Mouse (Mus musculus) embryo, embryonic 10.5 days (tissue): ENCODE results near the gene Arhgef17.

Experiments used
- DNase-seq: peaks from one replicate; pipeline ENCODE4 v3.0.0-alpha.2; 2015; ENCODE audit warnings: low spot score

Gene Arhgef17

DNA sequence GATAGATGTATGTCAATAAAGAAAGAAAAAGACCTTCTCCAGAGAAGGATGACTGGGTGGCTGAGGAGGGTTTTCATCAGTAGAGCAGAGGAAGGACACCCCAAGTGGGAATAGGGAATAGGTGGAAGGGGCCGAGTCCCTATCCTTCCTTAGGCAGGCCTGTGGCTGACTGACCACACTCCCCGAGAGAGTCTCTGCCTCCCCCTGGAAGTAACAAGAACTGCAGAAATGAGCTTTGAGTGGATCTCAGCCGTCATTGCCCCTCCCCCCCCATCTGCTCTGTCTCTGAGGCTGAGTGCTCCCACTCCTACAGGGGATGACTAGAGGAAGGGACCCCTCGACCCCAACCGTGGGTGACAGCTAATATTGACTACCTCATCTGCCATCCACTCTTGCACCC lies 9.3 kb upstream of the Arhgef17 start:
- DNase-seq: no peak

DNA sequence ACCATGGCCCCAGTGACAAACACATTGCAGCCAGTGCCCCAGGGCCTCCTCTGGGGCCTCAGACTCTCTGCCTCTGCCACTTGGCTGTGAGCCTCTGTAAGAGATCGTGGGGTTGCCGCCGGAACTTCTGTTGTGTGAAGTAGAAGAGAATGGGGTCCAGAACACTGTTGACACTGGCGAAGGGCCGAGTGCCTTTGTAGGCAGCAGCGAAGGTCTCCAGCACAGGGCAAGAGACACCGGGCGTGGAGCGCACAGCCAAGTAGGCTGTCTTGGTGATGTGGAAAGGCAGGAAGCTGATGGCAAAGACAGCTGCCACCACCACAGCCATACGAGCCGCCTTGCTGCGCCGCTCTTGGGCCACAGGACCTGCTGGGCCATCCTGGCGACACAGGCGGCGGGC lies 6.2 kb upstream of the Arhgef17 start:
- DNase-seq: no peak

DNA sequence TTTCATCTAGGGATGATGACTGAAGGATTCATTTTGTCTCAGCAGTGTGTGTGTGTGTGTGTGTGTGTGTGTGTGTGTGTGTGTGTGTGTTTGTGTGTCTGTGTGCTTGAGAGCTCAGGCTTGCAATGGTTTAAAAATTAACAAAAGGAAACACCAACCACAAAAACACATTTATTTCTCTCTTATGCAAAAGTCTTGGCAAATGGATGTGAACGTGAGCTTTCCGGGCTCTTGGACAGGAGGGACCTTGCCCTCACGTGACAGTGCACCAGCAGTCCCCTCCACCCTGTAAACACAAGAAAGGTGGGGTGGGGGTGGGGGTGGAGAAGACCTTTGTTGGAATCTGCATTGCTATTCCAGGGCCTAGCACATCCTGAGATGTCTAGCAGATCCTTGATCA lies 5.6 kb upstream of the Arhgef17 start:
- no peak for DNase-seq

DNA sequence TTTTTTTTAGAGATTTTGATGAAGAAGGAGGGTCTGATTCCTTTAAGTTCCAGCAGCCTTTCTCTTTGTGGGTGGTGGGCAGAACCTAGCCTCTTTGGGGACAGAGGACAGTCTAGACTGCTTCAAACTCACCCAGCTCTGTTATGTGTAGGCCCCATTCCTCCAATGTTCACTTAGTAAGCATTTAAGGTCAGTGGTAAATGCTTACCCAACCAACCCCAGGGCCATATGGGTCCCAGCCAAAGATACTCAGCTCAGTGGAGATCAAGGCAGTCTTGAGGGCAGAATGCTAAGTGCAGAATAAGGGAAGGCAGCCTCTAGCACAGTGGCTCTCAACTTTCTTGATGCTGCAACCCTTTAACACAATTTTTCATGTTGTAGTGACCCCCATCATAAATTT lies 1.6 kb upstream of the Arhgef17 start:
- no peak for DNase-seq

DNA sequence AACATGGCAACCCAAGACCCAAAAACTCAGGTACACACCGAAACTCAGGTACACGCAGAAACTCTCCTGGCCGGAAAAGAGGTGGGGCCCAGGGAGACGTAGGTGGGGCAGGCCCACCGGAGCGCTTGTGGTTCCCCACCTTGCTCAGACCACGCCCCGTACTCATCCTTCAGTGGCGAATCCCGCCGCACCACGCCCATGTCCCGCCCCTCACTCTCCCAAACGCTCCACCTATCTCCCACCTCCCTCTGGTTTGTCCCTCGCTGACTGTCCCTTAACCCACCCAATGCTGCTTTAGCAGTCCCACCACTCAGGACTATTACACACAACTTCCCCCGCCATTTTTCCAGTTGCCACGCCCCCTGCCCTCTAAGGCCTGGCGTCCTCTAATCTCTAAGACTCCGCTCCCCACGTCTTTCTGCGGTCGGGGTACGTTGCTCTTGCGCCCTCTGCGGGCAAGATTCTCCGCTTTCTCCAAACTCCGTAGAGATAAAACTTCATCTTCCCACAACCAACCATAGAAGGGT lies 637 bp upstream of the Arhgef17 start:
- peak; percentile 98 for DNase-seq

DNA sequence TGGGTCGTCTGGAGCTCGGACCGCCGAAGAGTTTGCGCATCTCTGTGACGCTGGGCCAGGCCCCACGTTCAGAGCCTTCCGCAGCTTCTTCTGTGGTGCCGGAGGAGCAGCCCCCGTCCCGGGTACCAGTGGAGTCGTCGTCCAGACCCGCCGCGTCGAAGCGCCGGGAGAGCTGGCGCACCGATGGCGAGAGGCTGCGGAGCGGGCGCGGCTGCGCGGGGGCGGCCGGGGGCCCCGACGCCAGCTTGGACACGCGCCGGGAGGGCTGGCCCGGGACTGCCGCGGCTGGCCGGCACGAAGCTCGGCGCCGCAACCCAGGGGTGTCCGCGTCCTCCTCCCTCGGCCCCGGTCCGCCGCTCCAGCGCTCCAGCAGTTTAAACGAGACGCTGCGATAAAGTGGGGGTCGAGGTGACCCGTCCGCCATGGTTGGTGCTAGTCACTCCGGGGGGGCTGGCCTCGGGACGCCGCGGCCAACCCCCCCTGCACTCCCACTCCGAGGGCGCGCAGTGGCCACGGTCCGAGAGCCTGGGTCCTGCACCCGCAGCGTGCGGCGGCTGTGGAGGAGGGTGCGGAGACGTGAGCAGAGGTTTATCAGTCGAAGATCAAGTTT lies 486 bp downstream of the Arhgef17 start:
- DNase-seq: no peak

DNA sequence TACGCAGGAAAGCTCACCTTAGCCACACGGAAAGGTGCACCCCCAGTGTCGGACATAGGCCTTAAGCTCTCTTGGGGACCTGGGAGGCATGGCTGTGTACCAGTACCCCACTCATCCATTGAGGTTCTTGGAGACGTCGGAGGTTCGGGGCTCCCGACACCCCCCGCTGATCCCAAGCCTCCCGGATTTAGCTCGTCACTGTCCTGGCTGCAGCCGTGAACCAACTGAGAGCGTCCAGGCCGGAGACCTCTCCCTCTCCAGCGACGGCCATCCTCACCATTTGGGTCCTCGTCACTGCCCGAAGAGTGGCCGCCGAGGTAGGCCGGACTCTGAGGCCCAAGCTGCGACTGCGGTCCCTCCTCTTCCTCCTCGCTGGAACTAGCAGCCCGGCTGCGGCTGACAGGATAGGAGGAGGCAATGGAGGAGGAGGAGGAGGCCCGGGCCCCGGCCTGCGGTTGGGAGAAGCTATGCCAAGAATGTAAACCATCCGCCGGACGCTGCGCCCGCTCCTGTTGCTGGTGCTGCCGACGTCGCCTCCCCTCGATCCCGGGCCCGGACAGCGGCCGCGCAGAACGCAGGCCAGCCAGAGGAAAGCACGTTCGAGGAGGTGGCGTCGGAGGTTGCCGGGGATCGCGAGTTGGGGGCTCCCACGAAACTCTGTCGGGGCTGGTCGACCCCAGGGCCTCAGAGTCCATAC lies 1.1 kb downstream of the Arhgef17 start:
- DNase-seq: peak; percentile 77

DNA sequence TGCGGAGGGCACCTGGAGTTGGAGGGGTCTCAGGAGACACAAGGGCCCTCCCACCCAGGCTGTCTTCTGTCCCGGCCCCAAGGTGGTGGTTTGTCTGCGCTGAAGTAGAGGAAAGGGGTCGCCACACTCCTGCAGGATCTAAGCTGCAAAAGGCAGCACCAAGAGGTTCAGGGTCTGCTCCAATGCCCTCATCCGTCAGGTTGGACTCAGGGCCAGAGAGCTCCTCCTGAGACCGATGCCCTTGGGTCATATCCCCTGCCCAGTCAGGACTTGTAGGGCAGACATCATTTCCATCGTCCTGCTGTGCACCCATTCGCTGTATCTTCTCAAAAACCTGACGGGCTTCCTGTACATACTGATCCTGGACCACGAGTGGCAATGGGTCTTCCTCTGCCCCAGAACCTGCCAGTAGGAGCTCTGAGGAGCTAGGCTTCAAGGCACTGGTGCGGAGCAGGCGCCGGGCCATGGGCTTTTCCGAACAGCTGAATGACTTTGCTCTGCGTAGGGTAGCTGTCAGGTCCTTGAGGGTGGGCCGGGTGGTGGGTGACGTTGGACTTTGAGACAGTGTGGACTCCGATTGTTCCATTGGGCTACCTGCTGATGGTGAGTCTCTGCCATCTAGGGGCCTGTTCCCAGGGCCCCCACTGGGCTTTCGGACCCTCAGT lies 2.1 kb downstream of the Arhgef17 start:
- DNase-seq: no peak

DNA sequence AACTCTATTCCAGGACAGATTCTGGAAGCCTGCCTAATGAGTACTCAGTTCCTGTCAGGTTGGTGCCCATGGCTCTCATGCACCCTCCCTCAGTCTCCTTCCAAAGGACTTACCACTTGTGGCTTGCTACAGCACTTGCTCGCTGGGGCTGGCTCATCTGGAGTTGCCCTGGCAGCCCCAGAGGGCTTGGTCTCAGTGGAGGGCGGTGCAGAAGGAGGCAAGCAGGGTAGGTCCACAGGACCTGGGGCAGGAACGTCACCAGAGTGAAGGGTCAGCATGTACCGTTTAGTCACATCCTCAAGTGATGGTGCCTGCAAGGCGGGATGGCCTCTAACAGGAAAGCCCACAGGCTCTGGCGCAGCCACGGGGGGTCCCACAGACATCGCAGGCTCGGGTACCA lies 3.5 kb downstream of the Arhgef17 start:
- DNase-seq: no peak

DNA sequence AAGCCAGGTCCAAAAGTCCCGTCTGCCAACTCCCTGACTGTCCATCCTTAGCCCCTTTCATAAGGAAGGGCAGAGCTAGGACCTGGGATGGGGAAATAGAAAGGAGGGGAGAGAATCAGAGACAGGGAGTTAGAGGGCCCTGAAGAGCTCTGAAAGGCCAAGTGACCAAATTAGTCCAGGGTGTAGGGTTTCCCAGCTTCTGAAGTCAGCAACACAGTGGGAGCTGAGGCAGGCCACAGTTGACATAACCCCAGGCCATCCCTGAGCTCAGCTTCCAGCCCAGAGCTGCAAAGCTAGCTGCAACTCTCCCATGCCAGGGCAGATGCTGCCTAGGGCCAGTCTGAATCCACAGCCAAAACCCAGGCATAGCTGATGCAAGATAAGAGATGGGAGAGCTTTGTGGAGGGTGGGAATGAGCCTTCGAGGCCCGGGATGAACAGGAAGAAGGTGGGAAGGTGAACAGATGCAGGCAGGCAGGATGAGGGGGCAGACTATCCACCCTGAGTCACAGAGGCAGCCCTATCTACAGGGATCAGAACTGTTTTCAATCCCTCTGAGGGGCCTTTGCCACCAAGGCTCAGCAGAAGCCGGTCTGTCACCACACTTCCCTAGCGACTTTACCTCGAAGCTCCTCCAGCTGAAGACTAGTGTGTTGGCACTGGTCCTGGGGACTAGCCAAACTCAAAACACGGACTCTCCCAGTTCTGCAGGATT lies 4.5 kb downstream of the Arhgef17 start:
- DNase-seq: peak; percentile 59

DNA sequence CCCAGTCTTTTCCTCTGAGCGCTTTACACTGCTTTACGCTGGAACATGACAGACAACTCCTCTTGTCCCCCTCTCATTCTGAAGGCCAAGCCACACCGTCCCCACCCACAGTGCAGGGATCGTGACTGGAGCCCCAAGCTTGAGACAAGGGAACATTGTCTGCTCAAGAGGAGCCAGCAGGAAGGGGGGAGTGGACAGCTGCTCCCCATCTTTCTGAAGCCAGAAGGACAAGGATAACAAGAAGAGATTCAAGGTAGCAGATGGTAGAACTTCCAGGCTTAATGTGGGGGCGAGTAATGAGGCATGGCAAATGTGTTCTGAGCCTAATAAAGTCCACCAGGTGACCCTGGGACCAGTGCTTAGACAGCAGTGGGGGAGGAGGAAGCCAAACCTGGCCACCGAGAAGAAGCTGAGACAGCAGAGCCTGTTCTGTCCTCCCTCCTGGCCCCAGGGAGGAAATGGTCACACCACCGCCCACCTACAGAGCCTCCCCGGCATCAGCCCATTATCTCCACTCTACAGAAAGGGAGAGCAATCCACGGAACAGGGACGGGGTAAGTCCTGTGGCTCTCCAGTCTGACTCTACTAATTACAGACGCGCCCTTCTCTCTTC lies 5.5 kb downstream of the Arhgef17 start:
- DNase-seq: no peak

DNA sequence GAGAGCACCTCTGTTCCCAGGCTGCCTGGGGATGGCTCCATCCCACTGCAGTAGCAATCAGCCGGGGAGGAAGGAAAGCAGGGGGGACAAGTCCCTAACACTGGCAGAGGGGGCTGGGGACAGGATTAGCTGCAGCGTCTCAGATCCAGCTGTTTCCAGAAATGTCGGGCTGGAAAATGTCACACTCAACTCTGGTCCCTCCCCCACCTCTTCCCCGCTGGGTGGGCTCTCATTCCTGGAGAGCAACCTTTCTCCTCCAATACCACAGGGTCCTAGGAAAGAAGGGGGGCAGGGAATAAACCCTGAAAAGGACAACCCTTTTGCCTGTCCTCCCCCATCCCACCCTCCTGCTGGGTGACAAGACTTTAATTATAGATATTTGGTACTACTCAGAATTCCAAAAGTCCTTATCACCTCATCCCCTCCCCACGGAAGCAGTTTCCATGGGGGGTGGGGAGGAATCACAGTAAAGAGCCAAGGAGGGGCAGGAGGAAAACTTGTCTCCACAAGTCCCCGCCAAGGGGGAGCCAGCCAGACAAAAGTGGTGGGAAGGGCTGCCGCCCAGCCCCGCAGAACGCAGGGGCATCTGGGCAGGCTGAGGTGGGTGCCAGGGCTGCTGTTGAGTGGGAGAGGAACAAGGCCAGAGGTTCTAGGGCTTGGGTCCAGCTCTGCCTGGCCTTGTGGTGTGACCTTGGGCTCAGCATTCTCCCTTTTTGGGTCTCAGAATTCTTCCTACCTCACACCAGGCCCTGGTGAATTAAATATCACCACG lies 7.0 kb downstream of the Arhgef17 start:
- no peak for DNase-seq

DNA sequence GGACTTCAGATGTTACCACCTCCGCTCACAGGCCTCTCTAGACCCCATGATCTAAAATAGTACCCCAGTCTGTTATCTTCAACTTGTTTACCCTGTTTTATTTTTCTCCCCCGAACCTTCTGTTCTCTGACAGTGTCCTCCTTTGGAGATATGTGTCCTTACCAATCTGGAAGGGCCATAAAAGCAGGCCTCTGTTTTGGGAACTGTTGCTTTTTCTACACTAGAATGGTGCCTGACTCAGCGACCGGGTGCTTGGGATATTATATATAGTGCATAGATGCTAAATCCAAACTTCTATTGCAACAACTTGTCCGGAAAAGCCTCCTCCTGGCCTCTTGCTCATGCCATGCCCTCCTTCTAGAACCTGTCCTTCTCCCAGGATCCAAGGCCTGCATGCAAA lies 7.7 kb downstream of the Arhgef17 start:
- no peak for DNase-seq

DNA sequence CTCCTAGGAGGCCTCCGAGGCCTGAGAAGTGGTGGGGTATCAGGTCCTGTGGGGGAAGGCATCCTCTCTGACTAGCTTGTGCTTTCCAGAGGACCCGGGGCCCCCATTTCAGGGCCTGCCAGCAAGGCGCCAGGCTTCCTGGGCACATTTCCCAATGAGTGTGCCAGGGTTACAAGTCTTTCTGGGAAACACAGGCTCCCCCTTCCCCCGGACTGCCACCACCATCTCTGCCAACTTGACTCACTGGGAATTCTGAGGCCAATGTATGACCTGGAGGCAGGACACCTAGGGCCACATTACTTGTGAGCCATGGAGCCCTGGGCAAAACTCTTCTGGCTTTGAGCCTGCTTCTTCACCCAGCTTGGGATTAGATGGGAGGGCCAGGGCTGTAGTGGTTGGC lies 9.0 kb downstream of the Arhgef17 start:
- DNase-seq: no peak

DNA sequence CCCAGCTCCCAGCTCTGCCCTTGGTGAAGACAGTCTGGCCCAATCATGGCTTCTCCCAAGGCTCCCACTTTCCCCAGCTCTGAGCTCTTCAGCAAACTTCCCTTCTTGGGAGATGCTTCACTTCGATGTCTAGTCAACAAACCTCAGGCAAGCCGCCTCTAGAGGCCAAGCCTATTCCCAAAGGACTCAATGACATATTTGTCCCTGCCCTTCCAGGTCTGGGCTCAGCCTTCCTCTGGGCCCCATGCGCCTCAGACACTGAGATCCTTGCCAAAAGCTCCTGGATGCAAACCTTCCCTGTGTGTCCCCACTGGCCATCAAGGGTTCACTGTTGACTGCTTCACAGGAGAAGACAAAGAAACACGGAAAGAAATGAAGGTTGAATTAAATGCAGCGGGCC lies 10.6 kb downstream of the Arhgef17 start:
- no peak for DNase-seq

DNA sequence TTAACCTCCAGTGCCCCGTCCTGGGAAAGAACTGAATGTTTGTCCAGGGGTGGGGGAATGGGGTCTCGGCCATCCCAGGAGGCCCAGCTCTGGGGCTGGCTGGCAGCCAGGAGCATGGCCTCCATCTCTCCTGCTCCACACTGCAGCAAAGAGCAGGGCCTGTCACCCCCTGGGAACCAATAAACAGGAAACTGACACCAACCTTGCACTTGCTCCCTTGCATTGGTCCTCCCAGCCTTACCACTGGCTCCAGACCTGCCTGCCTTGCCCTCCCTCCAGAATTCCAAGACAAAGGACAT lies 12.1 kb downstream of the Arhgef17 start:
- DNase-seq: peak; percentile 86

DNA sequence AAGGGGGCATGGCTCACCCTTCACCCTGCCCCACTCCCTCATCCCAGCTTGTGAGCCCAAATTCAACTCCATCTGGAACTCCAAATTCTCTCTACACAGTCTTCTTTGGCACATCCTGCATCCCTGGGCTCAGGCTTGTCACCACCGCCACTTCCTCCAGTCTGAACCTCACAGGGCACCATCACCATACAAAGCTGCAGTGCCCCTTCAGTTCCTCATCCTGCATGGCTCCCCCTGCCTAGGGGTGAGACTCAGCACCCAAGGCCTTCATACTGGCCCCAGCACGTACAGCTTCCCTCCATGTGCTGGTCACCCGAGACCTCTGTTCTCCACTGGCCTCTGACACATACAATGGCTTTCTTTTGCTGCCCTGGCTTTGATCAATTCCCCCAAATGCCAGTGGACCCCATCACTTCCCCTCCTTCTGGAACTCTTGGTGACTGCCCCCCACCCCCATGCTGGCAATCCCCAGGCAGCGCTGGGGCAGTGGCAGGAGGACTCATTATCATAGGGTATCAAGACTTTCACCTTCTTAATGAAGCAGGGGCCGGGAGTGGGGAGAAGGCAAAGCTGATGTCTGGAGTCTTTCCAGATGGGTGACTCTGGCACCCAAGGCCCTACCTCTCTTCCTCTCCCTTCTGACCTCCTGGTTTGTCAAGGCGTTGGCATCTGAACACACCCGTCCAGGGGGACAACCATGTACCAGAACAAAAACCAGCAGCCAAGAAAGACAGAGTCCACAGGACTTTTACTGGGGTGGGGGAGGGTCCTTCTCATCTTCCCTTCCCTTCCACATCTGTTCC lies 12.7 kb downstream of the Arhgef17 start:
- no peak for DNase-seq

DNA sequence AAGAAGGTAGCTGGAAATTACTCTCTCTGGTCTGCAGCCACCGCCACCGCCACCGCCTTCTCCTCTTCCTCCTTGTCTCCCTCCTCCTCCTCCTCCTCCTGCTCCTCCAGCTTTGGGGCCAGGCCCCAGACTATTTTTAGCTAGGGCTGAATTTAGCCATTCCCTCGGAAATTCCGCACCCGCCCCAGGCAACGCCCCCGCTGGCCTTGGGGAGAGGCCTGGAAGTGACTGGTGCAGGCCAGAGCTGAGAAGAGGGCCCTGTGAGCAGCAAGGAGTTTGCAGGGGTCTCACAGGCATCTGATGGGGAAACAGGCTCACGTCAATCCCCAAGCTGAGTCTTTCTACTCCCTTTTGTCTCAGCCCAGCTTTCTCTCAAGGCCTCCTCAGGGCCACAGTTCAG lies 13.7 kb downstream of the Arhgef17 start:
- DNase-seq: no peak

DNA sequence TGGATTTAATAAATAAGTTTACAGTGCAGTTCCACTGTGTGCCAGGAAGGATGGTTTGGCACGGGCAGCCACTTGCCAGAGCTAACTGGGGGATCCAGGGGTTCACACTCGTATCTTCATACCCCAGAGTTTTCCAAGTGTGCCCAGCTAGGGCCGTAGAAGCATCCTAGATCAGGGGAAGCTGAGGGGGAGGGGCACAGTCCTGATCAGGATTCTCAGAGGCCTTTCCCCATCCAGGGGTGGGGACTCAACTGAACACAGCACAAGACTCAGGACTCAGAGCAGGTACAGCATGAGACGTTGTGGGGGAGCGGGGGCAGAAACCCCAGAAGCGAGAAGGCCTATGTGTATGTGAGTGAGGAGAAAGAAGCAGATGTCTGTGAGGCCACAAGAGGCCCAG lies 14.2 kb downstream of the Arhgef17 start:
- no peak for DNase-seq

DNA sequence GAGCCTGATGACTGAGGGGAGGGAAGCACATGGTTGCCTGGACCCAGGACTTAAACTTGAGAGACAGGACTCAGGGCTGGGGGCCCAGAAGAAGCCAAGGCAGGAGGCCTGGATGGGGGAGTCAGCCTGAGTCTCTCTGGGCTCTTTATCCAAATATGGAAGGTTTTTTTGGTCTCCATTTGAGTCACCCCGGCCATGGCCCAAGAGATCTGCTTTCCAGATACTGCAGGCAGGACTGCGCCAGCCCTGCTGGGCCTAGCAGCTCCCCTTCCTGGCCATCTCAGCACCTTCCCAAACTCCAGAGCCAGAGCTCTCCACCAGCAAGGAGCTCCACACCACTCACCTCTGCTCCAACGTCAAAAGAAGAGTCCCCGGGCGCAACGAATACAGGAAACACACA lies 15.4 kb downstream of the Arhgef17 start:
- no peak for DNase-seq

DNA sequence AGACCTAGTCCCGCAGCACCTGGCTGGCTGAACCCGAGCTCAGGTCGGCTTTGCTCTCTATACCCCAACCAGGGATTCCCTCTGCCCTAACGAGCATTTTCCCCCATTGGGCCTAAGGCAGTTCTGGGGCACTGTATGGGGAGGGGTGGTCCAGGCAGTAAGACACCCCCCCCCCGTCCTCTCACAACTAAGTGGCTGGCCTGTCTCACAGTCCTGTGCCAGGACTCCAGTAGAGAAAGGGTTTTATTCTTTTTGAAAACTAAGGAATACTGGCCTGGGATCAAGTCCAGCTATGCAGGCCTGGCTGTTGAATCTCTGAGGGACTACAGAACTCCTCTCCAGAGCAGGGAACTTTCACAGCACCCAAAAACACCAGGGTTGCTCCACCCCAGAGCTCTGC lies 16.7 kb downstream of the Arhgef17 start:
- DNase-seq: no peak
